Mouse (Mus musculus) MEL (cell line): ENCODE results near the gene Flnc. TPM values are rescaled to one million over a fixed set of nuclear protein-coding genes. Genes with fewer than 3 reads are reported as not detected.
A peak's percentile ranks its signal among the peaks of the same experiment; 100 is the strongest.

ENCODE experiments used
- DNase-seq: peaks from one replicate; pipeline ENCODE4 v3.0.0; 2011; ENCODE audit warnings: low read depth, low spot score
- H3K27ac ChIP-seq: 2 replicates; pipeline ENCODE4 v1.5.1; 2012; ENCODE audit warnings: low read depth, mild to moderate bottlenecking, control low read depth, low read length, moderate library complexity; ENCODE audit not compliant: control insufficient read depth
- H3K27me3 ChIP-seq, 2 experiments: fragments of 150-350 bp in 1 of 2; sonication (generic) in 1 of 2; 2 replicates each; pipeline ENCODE4 v1.6.1; 2012; ENCODE audit warnings: low read length in 2 of 2, mild to moderate bottlenecking in 2 of 2, improper control_type of control experiment in 1 of 2, moderate library complexity in 1 of 2; ENCODE audit not compliant: insufficient read depth in 2 of 2, control insufficient read depth in 1 of 2
- H3K36me3 ChIP-seq, 2 experiments: 2 replicates each; pipeline ENCODE4 v1.6.1; 2012 to 2014; ENCODE audit warnings: low read length in 2 of 2, improper control_type of control experiment in 1 of 2, inconsistent platforms in 1 of 2, mild to moderate bottlenecking in 1 of 2; ENCODE audit not compliant: insufficient read depth in 2 of 2, control insufficient read depth in 1 of 2
- H3K4me1 ChIP-seq, 2 experiments: fragments of 150-350 bp in 1 of 2; sonication (generic) in 1 of 2; 2 replicates each; pipeline ENCODE4 v1.6.1; 2012; ENCODE audit warnings: low read length in 2 of 2, improper control_type of control experiment in 1 of 2, mild to moderate bottlenecking in 1 of 2; ENCODE audit not compliant: insufficient read depth in 2 of 2, control insufficient read depth in 1 of 2
- H3K4me3 ChIP-seq, 2 experiments: fragments of 150-350 bp in 1 of 2; sonication (generic) in 1 of 2; 2 replicates each; pipeline ENCODE4 v1.5.1; 2012; ENCODE audit warnings: low read depth in 2 of 2, low read length in 2 of 2, mild to moderate bottlenecking in 2 of 2, moderate library complexity in 2 of 2, control low read depth in 1 of 2, improper control_type of control experiment in 1 of 2; ENCODE audit not compliant: control insufficient read depth in 1 of 2, insufficient read depth in 1 of 2
- H3K79me2 ChIP-seq: 2 replicates; pipeline ENCODE4 v1.6.1; 2012; ENCODE audit warnings: mild to moderate bottlenecking, low read length, moderate library complexity; ENCODE audit not compliant: control insufficient read depth, poor library complexity, insufficient read depth
- H3K9ac ChIP-seq: 2 replicates; pipeline ENCODE4 v1.6.1; 2012; ENCODE audit warnings: low read depth, mild to moderate bottlenecking, control low read depth, low read length, moderate library complexity; ENCODE audit not compliant: control insufficient read depth, poor library complexity, severe bottlenecking
- H3K9me3 ChIP-seq: fragments of 150-350 bp; sonication (generic); replicated peaks from 2 replicates; pipeline ENCODE4 v1.6.1; 2012; ENCODE audit warnings: mild to moderate bottlenecking, low read length, improper control_type of control experiment, moderate library complexity; ENCODE audit not compliant: insufficient read depth
- BHLHE40 ChIP-seq: IDR thresholded peaks from 2 replicates; pipeline ENCODE4 v1.6.1; 2012; ENCODE audit warnings: low read depth, mild to moderate bottlenecking, inconsistent platforms, low read length, improper control_type of control experiment, borderline replicate concordance
- CHD2 ChIP-seq: IDR thresholded peaks from 2 replicates; pipeline ENCODE4 v1.6.1; 2011; ENCODE audit warnings: low read length, improper control_type of control experiment
- CTCF ChIP-seq, 3 experiments: IDR thresholded peaks in 2 of 3; conservative IDR thresholded peaks in 1 of 3; 2 replicates each; pipeline ENCODE4 v1.5.1; 2011 to 2012; ENCODE audit warnings: low read length in 3 of 3, low read depth in 2 of 3, mild to moderate bottlenecking in 2 of 3, improper control_type of control experiment in 1 of 3, inconsistent platforms in 1 of 3, mixed read lengths in 1 of 3, moderate library complexity in 1 of 3; ENCODE audit not compliant: control insufficient read depth in 1 of 3, insufficient read depth in 1 of 3, poor library complexity in 1 of 3, severe bottlenecking in 1 of 3
- E2F4 ChIP-seq: IDR thresholded peaks from 2 replicates; pipeline ENCODE4 v1.6.1; 2011; ENCODE audit warnings: low read depth, low read length, improper control_type of control experiment, borderline replicate concordance
- EP300 ChIP-seq, 2 experiments: IDR thresholded peaks; 2 replicates each; pipeline ENCODE4 v1.6.1; 2011; ENCODE audit warnings: improper control_type of control experiment in 2 of 2, low read length in 2 of 2, low read depth in 1 of 2, mild to moderate bottlenecking in 1 of 2
- GATA1 ChIP-seq: IDR thresholded peaks from 2 replicates; pipeline ENCODE4 v1.6.1; 2011; ENCODE audit warnings: low read depth, low read length, improper control_type of control experiment
- HCFC1 ChIP-seq: IDR thresholded peaks from 2 replicates; pipeline ENCODE4 v1.6.1; 2012; ENCODE audit warnings: low read depth, mild to moderate bottlenecking, inconsistent platforms, low read length, improper control_type of control experiment, moderate library complexity
- MYC ChIP-seq: IDR thresholded peaks from 2 replicates; pipeline ENCODE4 v1.6.1; 2011; ENCODE audit warnings: low read depth, mild to moderate bottlenecking, low read length, improper control_type of control experiment, moderate library complexity
- POLR2A ChIP-seq, 2 experiments: IDR thresholded peaks; 2 replicates each; pipeline ENCODE4 v1.6.1; 2011 to 2012; ENCODE audit warnings: low read length in 2 of 2, mild to moderate bottlenecking in 2 of 2, control low read depth in 1 of 2, improper control_type of control experiment in 1 of 2, low read depth in 1 of 2, moderate library complexity in 1 of 2; ENCODE audit not compliant: control insufficient read depth in 1 of 2, insufficient read depth in 1 of 2, poor library complexity in 1 of 2
- POLR2AphosphoS2 ChIP-seq: IDR thresholded peaks from 2 replicates; pipeline ENCODE4 v1.6.1; 2011; ENCODE audit warnings: low read length, improper control_type of control experiment
- RAD21 ChIP-seq: IDR thresholded peaks from 2 replicates; pipeline ENCODE4 v1.6.1; 2011; ENCODE audit warnings: mild to moderate bottlenecking, low read depth, low read length, improper control_type of control experiment
- SIN3A ChIP-seq: IDR thresholded peaks from 2 replicates; pipeline ENCODE4 v1.6.1; 2012; ENCODE audit warnings: low read length, improper control_type of control experiment, inconsistent platforms
- SMC3 ChIP-seq: IDR thresholded peaks from 2 replicates; pipeline ENCODE4 v1.6.1; 2011; ENCODE audit warnings: low read depth, low read length, improper control_type of control experiment
- TAL1 ChIP-seq: IDR thresholded peaks from 2 replicates; pipeline ENCODE4 v1.6.1; 2012; ENCODE audit warnings: mild to moderate bottlenecking, inconsistent platforms, low read length, moderate library complexity, mixed read lengths
- TCF12 ChIP-seq: IDR thresholded peaks from 2 replicates; pipeline ENCODE4 v1.6.1; 2014; ENCODE audit warnings: low read depth, mild to moderate bottlenecking, inconsistent platforms, low read length, improper control_type of control experiment, moderate library complexity
- ZC3H11A ChIP-seq: IDR thresholded peaks from 2 replicates; pipeline ENCODE4 v1.6.1; 2012; ENCODE audit warnings: low read depth, mild to moderate bottlenecking, inconsistent platforms, low read length, improper control_type of control experiment
- ZMIZ1 ChIP-seq: IDR thresholded peaks from 2 replicates; pipeline ENCODE4 v1.6.1; 2012; ENCODE audit warnings: low read depth, mild to moderate bottlenecking, inconsistent platforms, low read length, improper control_type of control experiment, moderate library complexity
- polyA plus RNA-seq, 2 experiments: library from polyadenylated mRNA; stranded (reverse) in 1 of 2; unstranded in 1 of 2; fragments of >175 nt in 1 of 2; fragments of >200 nt in 1 of 2; gene quantifications; 2 replicates each; pipeline versions ENCODE4 v1.2.1 to v1.2.4; 2012; ENCODE audit warnings: low replicate concordance in 2 of 2, low read depth in 1 of 2; ENCODE audit not compliant: insufficient read length in 2 of 2, insufficient read depth in 1 of 2, missing spikeins in 1 of 2
- total RNA-seq: library from RNA; depleted of rRNA; stranded (reverse); fragments of 300-350 nt; gene quantifications from 2 replicates; pipeline ENCODE4 v1.2.3, GENCODE M21; 2012

Gene Flnc
- total and polyA plus RNA-seq, 3 experiments: 0.27 to 0.31 TPM; not detected in 1

DNA sequence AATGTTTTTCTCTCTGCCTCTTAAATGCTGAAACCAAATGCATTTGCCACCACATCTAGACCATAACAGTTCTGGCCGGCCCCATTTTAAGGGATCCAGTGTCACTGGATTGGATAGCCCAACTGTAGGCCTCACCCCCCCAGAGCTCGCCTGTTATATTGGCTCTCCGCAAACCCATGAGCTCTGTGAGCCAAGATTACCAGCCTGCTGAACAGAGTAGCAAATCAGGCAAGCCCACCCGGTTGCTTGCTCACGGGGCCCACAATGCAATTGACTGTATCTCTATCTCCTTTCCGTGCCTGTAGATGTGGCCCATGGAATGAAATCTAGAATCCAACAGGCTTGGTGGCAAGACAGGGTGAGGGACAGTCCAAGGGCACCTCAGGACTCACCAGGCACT lies 67.8 kb downstream of the Flnc start:
- peaks cover 9 to 19% of the 10 kb centered on the region in 2 experiments for H3K4me1 ChIP-seq
- TF ChIP-seq EP300 (IDR thresholded peaks at IDR 0.05; ENCODE audit: low read depth in 1 of 2, low read length in 2 of 2) (peak in 1 of 2 experiments; percentile 54; a peak in 2 of 4 replicates), BHLHE40 (no peak), GATA1 (peak; percentile 26; the same call in 1 of the 2 replicates), TAL1 (peak; percentile 67)
- H3K27ac ChIP-seq: peak overlapping the region; percentile 77
- peak; percentile 77 for DNase-seq
- H3K36me3 ChIP-seq: peaks cover 0 to 17% of the 10 kb centered on the region in 2 experiments; a peak in 2 of 4 replicates
- H3K79me2 ChIP-seq: no peaks in the 10 kb centered on the region
- H3K4me3 ChIP-seq: peak overlapping the region in 1 of 2 experiments; percentile 24; a peak in 1 of 4 replicates
- H3K9me3 ChIP-seq: no peaks in the 10 kb centered on the region
- H3K27me3 ChIP-seq: no peaks in the 10 kb centered on the region
- peak overlapping the region; percentile 15 for H3K9ac ChIP-seq

DNA sequence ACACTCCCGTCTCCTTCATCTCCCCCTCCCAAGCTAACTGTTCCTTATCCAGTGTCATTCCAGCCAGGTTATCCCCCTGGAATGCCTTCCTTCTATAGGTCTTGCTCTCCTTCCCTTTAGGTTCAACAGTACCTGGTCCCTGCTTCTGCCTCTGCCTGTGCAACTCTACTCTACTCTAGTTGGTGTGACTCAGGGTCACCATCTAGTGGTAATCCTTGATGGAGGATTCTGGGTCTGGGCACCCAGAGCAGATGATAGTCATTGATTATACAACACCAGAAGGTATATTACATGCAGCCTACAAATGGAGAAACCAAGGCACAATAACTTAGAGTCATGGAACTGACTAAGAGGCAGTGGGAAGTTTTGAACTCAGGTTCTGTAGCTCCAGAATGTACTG lies 68.5 kb downstream of the Flnc start:
- no peaks in the 10 kb centered on the region for H3K9me3 ChIP-seq
- no peak overlapping the region for H3K9ac ChIP-seq
- peak; percentile 64 for DNase-seq
- TF ChIP-seq ZMIZ1 (no peak), MYC (no peak), TAL1 (no peak), ZC3H11A (peak; percentile 40), TCF12 (0 out of 2 replicates have a peak, but pooled peaks have one; percentile 8), POLR2A (IDR thresholded peaks at IDR 0.05; ENCODE audit: control insufficient read depth in 1 of 2, insufficient read depth in 1 of 2, low read depth in 1 of 2, low read length in 2 of 2, poor library complexity in 1 of 2) (no peak), RAD21 (peak; percentile 70), SMC3 (peak; percentile 68), CTCF (IDR thresholded peaks at IDR 0.05 in 2 of 3, conservative IDR thresholded peaks at IDR 0.05 in 1 of 3; ENCODE audit: control insufficient read depth in 1 of 3, insufficient read depth in 1 of 3, low read depth in 2 of 3, low read length in 3 of 3, poor library complexity in 1 of 3, severe bottlenecking in 1 of 3) (peak; percentile 35 to 72 (median 51); a peak in 5 of 6 replicates)
- TF ChIP-seq, all 39 proteins: peak for 5
- Histone ChIP-seq H3K4me3 (no peak overlapping the region), H3K27ac (peak overlapping the region; percentile 77), H3K4me1 (peaks cover 9 to 19% of the 10 kb centered on the region in 2 experiments), H3K79me2 (no peaks in the 10 kb centered on the region), H3K36me3 (peaks cover 0 to 17% of the 10 kb centered on the region in 2 experiments; a peak in 2 of 4 replicates), H3K27me3 (no peaks in the 10 kb centered on the region)

DNA sequence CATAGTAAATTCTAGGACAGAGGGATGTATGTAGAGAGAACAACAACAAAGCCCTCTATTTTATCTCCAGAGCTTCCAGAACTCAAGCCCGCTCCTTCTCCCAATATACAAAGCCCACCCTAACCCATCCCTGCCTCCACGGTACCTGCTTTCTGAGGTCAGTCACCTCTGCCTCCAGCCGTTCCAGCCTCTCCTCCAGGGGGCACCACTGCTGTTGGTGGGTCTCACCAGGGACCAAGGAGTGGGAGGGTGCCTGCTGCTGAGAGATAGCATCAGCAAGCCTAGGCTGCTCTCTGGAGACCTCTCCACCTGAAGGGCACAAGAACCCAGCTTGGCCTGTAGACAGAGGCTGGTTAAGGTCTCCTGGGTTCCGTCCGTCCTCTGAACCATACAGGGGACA lies 72.4 kb downstream of the Flnc start:
- peaks cover 0 to 10% of the 10 kb centered on the region in 2 experiments; a peak in 2 of 4 replicates for H3K36me3 ChIP-seq
- peaks cover 10 to 21% of the 10 kb centered on the region in 2 experiments for H3K4me1 ChIP-seq
- H3K9ac ChIP-seq: no peak overlapping the region
- no peak overlapping the region for H3K4me3 ChIP-seq
- DNase-seq: no peak
- TF ChIP-seq HCFC1: no peak
- 0 out of 2 replicates have a peak, but pooled peaks have one; percentile 18 for TF ChIP-seq SMC3
- no peak for TF ChIP-seq CHD2
- no peak for TF ChIP-seq ZC3H11A
- no peak for TF ChIP-seq TCF12
- TF ChIP-seq POLR2AphosphoS2: no peak
- no peak for TF ChIP-seq GATA1
- TF ChIP-seq E2F4: no peak
- TF ChIP-seq CTCF (IDR thresholded peaks at IDR 0.05 in 2 of 3, conservative IDR thresholded peaks at IDR 0.05 in 1 of 3; ENCODE audit: control insufficient read depth in 1 of 3, insufficient read depth in 1 of 3, low read depth in 2 of 3, low read length in 3 of 3, poor library complexity in 1 of 3, severe bottlenecking in 1 of 3): peak in 2 of 3 experiments; percentile 37 to 49; a peak in 5 of 6 replicates
- no peak for TF ChIP-seq SIN3A
- H3K79me2 ChIP-seq: no peaks in the 10 kb centered on the region
- peaks cover 14 to 18% of the 10 kb centered on the region in 2 experiments for H3K27me3 ChIP-seq
- no peaks in the 10 kb centered on the region for H3K9me3 ChIP-seq
- no peak overlapping the region for H3K27ac ChIP-seq
